Mouse (Mus musculus) forebrain, embryonic 14.5 days (tissue): Measurements from ENCODE around the gene Trappc5. TPM values are rescaled to one million over a fixed set of nuclear protein-coding genes. Genes with fewer than 3 reads are reported as not detected.

Experiments used
- ATAC-seq: fragments of 200-750 bp; cut with Nextera tagmentation; 2 replicates; pipeline ENCODE4 v1.8.0; 2017; ENCODE audit warnings: mild to moderate bottlenecking, moderate library complexity
- DNase-seq: peaks from one replicate; pipeline ENCODE4 v3.0.0-alpha.2; 2015; ENCODE audit warnings: low spot score
- H3K27ac ChIP-seq: fragments of 300-500 bp; sonication (generic); 2 replicates; pipeline ENCODE4 v1.5.1; 2014; ENCODE audit warnings: low read depth, mild to moderate bottlenecking, control low read depth, low read length, moderate library complexity
- H3K27me3 ChIP-seq: fragments of 300-500 bp; sonication (generic); replicated peaks from 2 replicates; pipeline ENCODE4 v1.6.1; 2014; ENCODE audit warnings: low read length, control low read depth, mixed read lengths; ENCODE audit not compliant: control insufficient read depth, insufficient read depth
- H3K36me3 ChIP-seq: fragments of 300-500 bp; sonication (generic); 2 replicates; pipeline ENCODE4 v1.6.1; 2014; ENCODE audit warnings: low read length, control low read depth; ENCODE audit not compliant: control insufficient read depth, insufficient read depth
- H3K4me1 ChIP-seq: fragments of 300-500 bp; sonication (generic); 2 replicates; pipeline ENCODE4 v1.6.1; 2014; ENCODE audit warnings: antibody characterized with exemption, low read length, control low read depth; ENCODE audit not compliant: control insufficient read depth, insufficient read depth
- H3K4me2 ChIP-seq: fragments of 300-500 bp; sonication (generic); 2 replicates; pipeline ENCODE4 v1.6.1; 2014; ENCODE audit warnings: mild to moderate bottlenecking, control low read depth, low read length
- H3K4me3 ChIP-seq: fragments of 300-500 bp; sonication (generic); 2 replicates; pipeline ENCODE4 v1.5.1; 2014; ENCODE audit warnings: low read depth, low read length, control low read depth
- H3K9ac ChIP-seq: fragments of 300-500 bp; sonication (generic); 2 replicates; pipeline ENCODE4 v1.6.1; 2014; ENCODE audit warnings: mild to moderate bottlenecking, low read length, control low read depth, moderate library complexity
- H3K9me3 ChIP-seq: fragments of 300-500 bp; sonication (generic); replicated peaks from 2 replicates; pipeline ENCODE4 v1.6.1; 2016; ENCODE audit warnings: low read length, control low read depth, mixed read lengths; ENCODE audit not compliant: control insufficient read depth
- WGBS: fragments of 180-500 bp; shearing (Covaris S2); extraction: QIAGEN DNeasy Blood & Tissue Kit; methylation state at CpG from one replicate; pipeline ENCODE4 v1.1.7; 2014; 5-methylcytosine and 5-hydroxymethylcytosine counted together
- polyA plus RNA-seq: library from polyadenylated mRNA; unstranded; fragments of >200 nt; fragmentation: Nextera tagmentation; extraction: Ambion mirVana; gene quantifications from 2 replicates; pipeline ENCODE4 v1.2.1, GENCODE M21; 2014

Trappc5 gene
- polyA plus RNA-seq, 1 experiment from 2014 or later, result 52.1 TPM

DNA sequence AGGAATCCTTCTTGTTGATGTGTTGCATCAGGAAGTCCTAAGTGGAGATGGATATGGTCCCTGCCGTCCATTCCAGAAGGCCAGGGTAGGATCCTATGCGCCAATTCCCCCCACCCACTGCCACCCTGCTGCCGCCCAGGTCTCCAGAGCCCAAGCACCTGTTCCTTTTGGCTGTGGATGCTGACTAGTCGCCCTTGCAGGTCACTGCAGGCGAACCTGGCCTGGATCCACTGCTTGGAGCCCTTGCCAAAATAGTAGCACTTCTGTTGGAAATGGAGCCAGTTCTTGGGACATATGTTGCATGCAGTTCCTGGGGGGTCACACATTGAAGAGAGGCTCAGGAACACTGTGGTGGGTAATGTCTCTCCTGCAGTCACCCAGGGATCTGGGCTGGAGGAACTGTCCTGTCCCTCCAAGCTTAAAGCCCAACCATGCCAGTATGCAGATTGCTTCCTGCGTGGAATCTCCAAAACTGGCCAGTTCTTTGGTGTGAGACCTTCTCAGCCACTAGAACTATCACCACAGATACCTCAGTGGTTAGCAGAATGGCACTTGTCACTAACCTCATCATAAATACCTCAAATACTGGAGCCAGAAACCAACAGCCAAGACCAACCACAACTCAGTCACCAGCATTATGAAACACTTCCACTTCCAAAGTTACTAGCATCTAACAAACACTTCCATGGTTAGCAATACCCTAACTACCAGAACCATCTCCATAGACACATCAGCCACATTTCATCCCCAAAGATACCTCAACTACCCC lies 7.5 kb downstream of the Trappc5 start:
- peaks cover 35% of the 10 kb centered on the region for H3K36me3 ChIP-seq
- no peak overlapping the region for H3K4me2 ChIP-seq
- H3K9ac ChIP-seq, result no peak overlapping the region
- H3K27me3 ChIP-seq, result no peaks in the 10 kb centered on the region
- DNase-seq (no peak), ATAC-seq (no peak)
- no peaks in the 10 kb centered on the region for H3K4me1 ChIP-seq
- no peak overlapping the region for H3K4me3 ChIP-seq
- H3K9me3 ChIP-seq, result no peaks in the 10 kb centered on the region
- no peak overlapping the region for H3K27ac ChIP-seq
- WGBS, result 74% methylated on average over 6 of the region's 6 CpGs

DNA sequence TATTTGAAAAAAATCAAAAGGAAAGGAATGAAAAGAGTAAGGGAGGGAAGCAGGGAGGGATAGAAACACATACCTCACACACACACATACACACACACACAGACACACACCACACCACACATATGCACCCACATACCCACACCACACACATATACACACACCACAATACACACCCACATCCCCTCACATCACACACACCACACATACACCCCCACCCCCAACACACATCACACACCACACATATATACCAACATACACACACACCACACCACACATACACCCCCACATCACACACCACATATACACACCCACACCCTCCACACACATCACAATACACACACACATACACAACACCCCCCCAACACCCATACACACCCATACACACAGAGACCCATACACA lies 8.4 kb downstream of the Trappc5 start:
- DNase-seq (no peak), ATAC-seq (no peak; the same call in 1 of the 2 replicates)
- H3K4me3 ChIP-seq, result no peak overlapping the region
- H3K9ac ChIP-seq, result no peak overlapping the region
- H3K27me3 ChIP-seq, result no peaks in the 10 kb centered on the region
- no peak overlapping the region for H3K4me2 ChIP-seq
- H3K4me1 ChIP-seq, result no peaks in the 10 kb centered on the region
- no peak overlapping the region for H3K27ac ChIP-seq
- peaks cover 26% of the 10 kb centered on the region for H3K36me3 ChIP-seq
- no peaks in the 10 kb centered on the region for H3K9me3 ChIP-seq

GRCm38 (mm10) chr8:3685422-3685821 lies 9.3 kb downstream of the Trappc5 start:
- ATAC-seq (no peak), DNase-seq (no peak)
- H3K4me2 ChIP-seq, result no peak overlapping the region
- H3K4me1 ChIP-seq, result no peaks in the 10 kb centered on the region
- 76% methylated on average over 5 of the region's 5 CpGs for WGBS
- no peaks in the 10 kb centered on the region for H3K9me3 ChIP-seq
- no peaks in the 10 kb centered on the region for H3K27me3 ChIP-seq
- H3K27ac ChIP-seq, result no peak overlapping the region
- peaks cover 17% of the 10 kb centered on the region for H3K36me3 ChIP-seq
- H3K4me3 ChIP-seq, result no peak overlapping the region
- H3K9ac ChIP-seq, result no peak overlapping the region

DNA sequence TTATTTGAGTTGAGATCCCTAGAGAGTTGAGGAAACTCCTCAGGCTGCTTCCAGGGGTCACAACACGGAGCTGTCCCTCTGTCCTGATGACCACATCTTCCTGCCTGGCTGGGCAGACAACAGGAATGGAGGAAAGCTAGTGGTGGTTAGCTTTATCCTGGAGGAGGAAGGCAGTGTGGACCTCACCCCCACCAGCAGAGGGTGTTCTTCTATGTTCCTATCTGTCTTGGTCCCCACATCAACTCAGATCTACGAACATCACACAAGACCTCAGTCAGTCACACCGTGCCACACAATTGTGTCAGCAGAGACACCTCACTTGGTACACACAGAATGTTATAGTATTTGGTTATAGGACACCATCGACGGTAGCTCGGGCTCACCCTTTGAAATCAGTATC lies 11.4 kb downstream of the Trappc5 start:
- no peaks in the 10 kb centered on the region for H3K27me3 ChIP-seq

GRCm38 (mm10) chr8:3690774-3691173 lies 14.7 kb downstream of the Trappc5 start:
- H3K27me3 ChIP-seq, result no peaks in the 10 kb centered on the region
- H3K9ac ChIP-seq, result no peak overlapping the region
- H3K4me1 ChIP-seq, result no peaks in the 10 kb centered on the region
- H3K4me2 ChIP-seq, result no peak overlapping the region
- DNase-seq, result no peak
- ATAC-seq, result no peak
- no peaks in the 10 kb centered on the region for H3K9me3 ChIP-seq
- H3K36me3 ChIP-seq, result no peaks in the 10 kb centered on the region
- H3K27ac ChIP-seq, result no peak overlapping the region
- 65% methylated on average over 3 of the region's 3 CpGs for WGBS
- H3K4me3 ChIP-seq, result no peak overlapping the region

More for the DNA sequence above, 11.4 kb downstream of the Trappc5 start:
- WGBS, result 81% methylated on average over 6 of the region's 6 CpGs
- DNase-seq, result no peak
- no peaks in the 10 kb centered on the region for H3K36me3 ChIP-seq
- no peak overlapping the region for H3K9ac ChIP-seq
- no peak overlapping the region for H3K4me3 ChIP-seq
- no peaks in the 10 kb centered on the region for H3K9me3 ChIP-seq
- H3K27ac ChIP-seq, result no peak overlapping the region
- ATAC-seq, result no peak
- H3K4me1 ChIP-seq, result no peaks in the 10 kb centered on the region
- H3K4me2 ChIP-seq, result no peak overlapping the region

DNA sequence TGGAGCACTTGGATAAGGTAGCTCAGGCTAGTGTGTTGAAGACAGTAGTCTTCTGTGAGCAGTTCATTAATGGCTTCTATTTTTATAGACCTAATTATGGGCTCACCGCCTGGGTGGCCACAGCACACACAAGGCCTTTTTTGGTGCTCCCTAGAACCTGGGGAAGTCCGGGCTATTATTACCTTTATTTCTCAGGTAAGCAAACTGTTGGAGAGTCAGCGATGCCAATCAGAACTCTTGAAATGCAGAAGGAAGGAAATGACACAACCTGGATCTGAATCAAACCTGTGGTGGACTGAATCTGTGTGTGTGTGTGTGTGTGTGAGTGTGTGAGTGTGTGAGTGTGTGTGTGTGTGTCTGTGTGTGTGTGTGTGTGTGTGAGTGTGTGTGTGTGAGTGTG lies 18.0 kb downstream of the Trappc5 start, which contains the start of gene Fcer2a:
Gene Fcer2a (minus strand): TSS at position 55 of the 400 bp plus-strand sequence.
- 86% methylated on average over 3 of the region's 3 CpGs for WGBS
- H3K27ac ChIP-seq, result no peak within 1 kb of the TSS
- H3K4me1 ChIP-seq, result no peaks in the 10 kb centered on the region
- DNase-seq, result no peak
- H3K27me3 ChIP-seq, result no peaks in the 10 kb centered on the region
- no peak within 1 kb of the TSS for H3K4me3 ChIP-seq
- no peaks in the 10 kb centered on the region for H3K36me3 ChIP-seq
- ATAC-seq, result no peak
- H3K9me3 ChIP-seq, result no peaks in the 10 kb centered on the region
- H3K9ac ChIP-seq, result no peak within 1 kb of the TSS
- H3K4me2 ChIP-seq, result no peak within 1 kb of the TSS

GRCm38 (mm10) chr8:3701491-3701890 lies 25.4 kb downstream of the Trappc5 start:
- DNase-seq (no peak), ATAC-seq (no peak)
- no peaks in the 10 kb centered on the region for H3K4me1 ChIP-seq
- H3K4me2 ChIP-seq, result no peak overlapping the region
- H3K9ac ChIP-seq, result no peak overlapping the region
- H3K9me3 ChIP-seq, result no peaks in the 10 kb centered on the region
- no peak overlapping the region for H3K27ac ChIP-seq
- H3K4me3 ChIP-seq, result no peak overlapping the region
- H3K27me3 ChIP-seq, result no peaks in the 10 kb centered on the region
- WGBS, result 84% methylated on average over 1 of the region's 1 CpGs
- H3K36me3 ChIP-seq, result no peaks in the 10 kb centered on the region

DNA sequence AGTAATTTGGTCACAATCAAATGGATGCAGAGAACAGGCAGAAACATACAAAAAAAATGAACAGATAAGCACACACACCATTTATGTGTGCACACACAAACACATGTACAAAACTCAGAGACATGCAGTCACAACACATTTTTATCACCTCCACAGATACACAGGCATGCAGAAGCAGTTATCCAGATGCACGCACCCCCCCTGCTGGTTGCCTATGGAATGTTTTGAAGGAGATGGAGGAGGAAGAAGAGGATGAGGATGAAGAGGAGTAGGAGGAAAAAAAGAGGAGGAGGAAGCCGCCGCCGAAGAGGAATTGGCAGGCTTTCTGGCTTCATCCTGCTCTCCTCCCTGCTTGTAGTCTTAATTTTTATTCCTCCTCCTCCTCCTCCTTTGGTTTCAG lies 29.6 kb downstream of the Trappc5 start:
- Histone ChIP-seq H3K9me3 (no peaks in the 10 kb centered on the region), H3K36me3 (no peaks in the 10 kb centered on the region), H3K27me3 (no peaks in the 10 kb centered on the region), H3K4me3 (no peak overlapping the region), H3K4me1 (no peaks in the 10 kb centered on the region), H3K4me2 (no peak overlapping the region), H3K27ac (no peak overlapping the region), H3K9ac (no peak overlapping the region)
- ATAC-seq (no peak), DNase-seq (no peak)
- WGBS, result 65% methylated on average over 4 of the region's 4 CpGs

DNA sequence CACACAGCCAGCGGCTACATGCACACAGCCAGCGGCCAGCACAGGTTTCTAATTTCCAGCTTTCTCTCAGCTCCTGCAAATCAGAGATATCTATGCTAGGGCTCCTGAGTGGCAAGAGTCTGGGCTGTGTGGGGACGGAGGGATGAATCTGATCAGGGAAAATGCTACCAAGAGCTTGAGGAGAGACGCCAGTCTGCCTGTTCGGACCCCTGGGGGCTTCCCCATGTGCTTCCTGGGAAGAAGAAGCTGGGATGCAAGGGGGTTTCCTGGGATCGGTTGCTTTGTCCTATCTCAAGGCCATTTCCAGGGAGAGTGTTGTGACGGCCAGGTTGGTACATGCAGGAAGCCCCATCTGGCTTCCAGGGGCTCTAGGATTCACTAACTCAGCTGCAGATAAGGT lies 31.5 kb downstream of the Trappc5 start:
- ATAC-seq (no peak), DNase-seq (no peak)
- no peak overlapping the region for H3K27ac ChIP-seq
- WGBS, result 77% methylated on average over 7 of the region's 7 CpGs
- no peaks in the 10 kb centered on the region for H3K9me3 ChIP-seq
- H3K4me1 ChIP-seq, result no peaks in the 10 kb centered on the region
- no peak overlapping the region for H3K4me2 ChIP-seq
- H3K27me3 ChIP-seq, result no peaks in the 10 kb centered on the region
- no peaks in the 10 kb centered on the region for H3K36me3 ChIP-seq
- no peak overlapping the region for H3K4me3 ChIP-seq
- H3K9ac ChIP-seq, result no peak overlapping the region
